Mouse (Mus musculus) embryonic fibroblast, embryonic 13.5 days (primary cell): ENCODE data around the gene Gm42791.

Source experiments
- CTCF ChIP-seq: IDR thresholded peaks from 2 replicates; pipeline ENCODE4 v1.5.1; 2011; ENCODE audit warnings: mild to moderate bottlenecking, control low read depth, low read length, moderate library complexity, borderline replicate concordance; ENCODE audit not compliant: insufficient read depth
- POLR2A ChIP-seq: IDR thresholded peaks from 2 replicates; pipeline ENCODE4 v1.6.1; 2011; ENCODE audit warnings: low read depth, mild to moderate bottlenecking, control low read depth, low read length, moderate library complexity

GRCm38 (mm10) chr5:149003137-149003536 lies 8.2 kb upstream of the Gm42791 start:
- no peak for TF ChIP-seq CTCF
- TF ChIP-seq POLR2A: no peak
